In genomic region chr14:105815827-105816226, GRCm38 (mm10) we compare ENCODE assay signal across 8 mouse cellular contexts.
DNase-seq lines count a peak whose midpoint lies in the region; ATAC-seq lines count a peak whose summit lies in the region.

No protein-coding gene starts in this region.

- DNase-seq in heart, adult 9 months (ENCODE audit: low spot score in 2 of 2), result no peak
- DNase-seq in embryo, embryonic 9.5 days (ENCODE audit: extremely low spot score), result peak; percentile 47
- DNase-seq in kidney, adult 18-20 months, result peak; percentile 57
- DNase-seq in lung, postnatal 36 days, result peak; percentile 36
- DNase-seq in thymus, postnatal 25 days, result no peak
- no peak for DNase-seq in thymus, postnatal 4 days
- DNase-seq in layer of hippocampus, adult 9-11 months, result no peak

- H3K4me2 ChIP-seq in heart, embryonic 13.5 days, result peak overlapping the region; percentile 55

- no peak for ATAC-seq in heart, embryonic 13.5 days (ENCODE audit: extremely low read depth, insufficient number of reproducible peaks, low FRiP score, low TSS enrichment)

- no peaks in the 10 kb centered on the region for H3K36me3 ChIP-seq in heart, embryonic 13.5 days

- H3K9me3 ChIP-seq in heart, embryonic 13.5 days, result peaks cover 8% of the 10 kb centered on the region

- H3K4me3 ChIP-seq in heart, embryonic 13.5 days, result peak overlapping the region; percentile 24

- H3K27me3 ChIP-seq in heart, embryonic 13.5 days (replicated peaks), result no peaks in the 10 kb centered on the region

- no peak overlapping the region for H3K27ac ChIP-seq in heart, embryonic 13.5 days (replicated peaks)

- 19% methylated on average over 6 of the region's 6 CpGs for WGBS in heart, embryonic 13.5 days

- no peak overlapping the region for H3K9ac ChIP-seq in heart, embryonic 13.5 days

- H3K4me1 ChIP-seq in heart, embryonic 13.5 days, result peaks cover 13% of the 10 kb centered on the region

Comparison
In these comparisons a context has a peak if more than half of its experiments do, and no peak if none do; other contexts are left out.
1. DNase-seq: peak in embryo, embryonic 9.5 days (single experiment), kidney, adult 18-20 months (single experiment) and lung, postnatal 36 days (single experiment); none in heart, adult 9 months (0 of 2), thymus, postnatal 25 days (single experiment), thymus, postnatal 4 days (single experiment) and layer of hippocampus, adult 9-11 months (single experiment).